In genomic region chr12:24614452-24615075, GRCm38 (mm10) we compare ENCODE assay signal across 24 mouse cellular contexts. TPM values are rescaled to one million over a fixed set of nuclear protein-coding genes. Genes with fewer than 3 reads are reported as not detected.
A peak's percentile ranks its signal among the peaks of the same experiment; 100 is the strongest.
DNase-seq lines count a peak whose midpoint lies in the region; ATAC-seq and TF ChIP-seq lines count a peak whose summit lies in the region.
"Had no signal": no experiment of that assay in that cellular context is flagged by ENCODE, and none has a peak within 500 bp of the region (broad histone marks: within the 10 kb centered on the region; RNA-seq: fewer than 3 reads in every experiment).

No protein-coding gene starts in this region.

- H3K4me3 ChIP-seq in liver, adult 2 months (ENCODE audit: insufficient read depth, low read depth, low read length), result no peak overlapping the region
- no peak overlapping the region for H3K4me3 ChIP-seq in liver, embryonic 12.5 days
- no peak overlapping the region for H3K4me3 ChIP-seq in lung, embryonic 16.5 days (ENCODE audit: low read length)
- H3K4me3 ChIP-seq in intestine, embryonic 16.5 days (ENCODE audit: low read length), result no peak overlapping the region
- no peak overlapping the region for H3K4me3 ChIP-seq in stomach, embryonic 16.5 days (replicated peaks; ENCODE audit: low read length)
- H3K4me3 ChIP-seq: embryonic facial prominence, embryonic 10.5 days; forebrain, embryonic 10.5 days; gastrocnemius, adult 2 months; heart, embryonic 13.5 days had no signal

- no peak overlapping the region for H3K4me2 ChIP-seq in liver, embryonic 12.5 days
- H3K4me2 ChIP-seq in lung, embryonic 16.5 days (ENCODE audit: low read depth, low read length), result no peak overlapping the region
- H3K4me2 ChIP-seq in intestine, embryonic 16.5 days (ENCODE audit: low read depth, low read length), result no peak overlapping the region
- H3K4me2 ChIP-seq in stomach, embryonic 16.5 days (ENCODE audit: low read depth, low read length), result no peak overlapping the region
- H3K4me2 ChIP-seq: heart, embryonic 13.5 days had no signal

- H3K27ac ChIP-seq in liver, adult 2 months (replicated peaks; ENCODE audit: insufficient read depth, low read depth, low read length), result peak overlapping the region; percentile 11; the same call in 1 of the 2 replicates
- no peak overlapping the region for H3K27ac ChIP-seq in liver, embryonic 12.5 days
- no peak overlapping the region for H3K27ac ChIP-seq in lung, embryonic 16.5 days (ENCODE audit: low read length)
- no peak overlapping the region for H3K27ac ChIP-seq in intestine, embryonic 16.5 days (ENCODE audit: low read length)
- peak overlapping the region; percentile 49; the same call in 1 of the 2 replicates for H3K27ac ChIP-seq in stomach, embryonic 16.5 days (ENCODE audit: low read length)
- H3K27ac ChIP-seq: embryonic facial prominence, embryonic 10.5 days; forebrain, embryonic 10.5 days; gastrocnemius, adult 2 months; heart, embryonic 13.5 days had no signal

- ATAC-seq in liver, embryonic 12.5 days, result no peak
- peak; percentile 83 for ATAC-seq in lung, embryonic 16.5 days (ENCODE audit: low read depth)
- peak; percentile 38; the same call in 1 of the 2 replicates for ATAC-seq in intestine, embryonic 16.5 days
- ATAC-seq in stomach, embryonic 16.5 days (ENCODE audit: insufficient read depth, low FRiP score), result peak; percentile 89
- no peak for ATAC-seq in erythroid progenitor cell, adult 5-6 weeks (replicated peaks; ENCODE audit: low FRiP score, poor library complexity, severe bottlenecking)
- ATAC-seq: activated CD4-positive, CD25-positive, alpha-beta regulatory T cell, adult 4 months; forebrain, embryonic 14.5 days; Patski had no signal

- WGBS in liver, adult 2 months, result 63% methylated on average over 17 of the region's 17 CpGs
- WGBS in liver, embryonic 12.5 days (ENCODE audit: insufficient replicate concordance), result 74% methylated on average over 17 of the region's 17 CpGs
- 56% methylated on average over 17 of the region's 17 CpGs for WGBS in lung, embryonic 16.5 days
- 71% methylated on average over 17 of the region's 17 CpGs for WGBS in intestine, embryonic 16.5 days
- WGBS in stomach, embryonic 16.5 days, result 52% methylated on average over 17 of the region's 17 CpGs

- peaks cover 9% of the 10 kb centered on the region for H3K4me1 ChIP-seq in liver, adult 2 months (ENCODE audit: control insufficient read depth, insufficient read depth, low read length)
- H3K4me1 ChIP-seq in liver, embryonic 12.5 days, result no peaks in the 10 kb centered on the region
- H3K4me1 ChIP-seq in lung, embryonic 16.5 days (replicated peaks; ENCODE audit: control insufficient read depth, insufficient read depth, low read length), result no peaks in the 10 kb centered on the region
- no peaks in the 10 kb centered on the region for H3K4me1 ChIP-seq in intestine, embryonic 16.5 days (ENCODE audit: control insufficient read depth, insufficient read depth, low read length)
- H3K4me1 ChIP-seq in stomach, embryonic 16.5 days (ENCODE audit: control insufficient read depth, insufficient read depth, low read length), result no peaks in the 10 kb centered on the region
- H3K4me1 ChIP-seq: embryonic facial prominence, embryonic 10.5 days; forebrain, embryonic 10.5 days; heart, embryonic 13.5 days had no signal

- H3K36me3 ChIP-seq in liver, adult 2 months (ENCODE audit: control insufficient read depth, insufficient read depth, low read length), result no peaks in the 10 kb centered on the region
- no peaks in the 10 kb centered on the region for H3K36me3 ChIP-seq in liver, embryonic 12.5 days
- no peaks in the 10 kb centered on the region for H3K36me3 ChIP-seq in lung, embryonic 16.5 days (ENCODE audit: control insufficient read depth, insufficient read depth, low read length)
- H3K36me3 ChIP-seq in intestine, embryonic 16.5 days (ENCODE audit: control insufficient read depth, insufficient read depth, low read length), result no peaks in the 10 kb centered on the region
- H3K36me3 ChIP-seq in stomach, embryonic 16.5 days (ENCODE audit: control insufficient read depth, insufficient read depth, low read length), result no peaks in the 10 kb centered on the region
- H3K36me3 ChIP-seq: embryonic facial prominence, embryonic 10.5 days; forebrain, embryonic 10.5 days had no signal

- no peak for TF ChIP-seq POLR2A in liver, adult 2 months (IDR thresholded peaks at IDR 0.05; ENCODE audit: extremely low read depth, insufficient read depth, low read length)

- H3K9ac ChIP-seq in liver, adult 2 months (ENCODE audit: low read depth, low read length), result no peak overlapping the region
- no peak overlapping the region for H3K9ac ChIP-seq in liver, embryonic 12.5 days
- H3K9ac ChIP-seq in lung, embryonic 16.5 days (ENCODE audit: low read length), result no peak overlapping the region
- H3K9ac ChIP-seq in intestine, embryonic 16.5 days (ENCODE audit: low read depth, low read length), result no peak overlapping the region
- no peak overlapping the region for H3K9ac ChIP-seq in stomach, embryonic 16.5 days (ENCODE audit: low read length)
- H3K9ac ChIP-seq: heart, embryonic 13.5 days had no signal

- no peaks in the 10 kb centered on the region for H3K9me3 ChIP-seq in liver, embryonic 12.5 days (replicated peaks)
- H3K9me3 ChIP-seq in lung, embryonic 16.5 days (ENCODE audit: control insufficient read depth, low read length), result no peaks in the 10 kb centered on the region
- no peaks in the 10 kb centered on the region for H3K9me3 ChIP-seq in intestine, embryonic 16.5 days (ENCODE audit: control insufficient read depth, low read length)
- H3K9me3 ChIP-seq in stomach, embryonic 16.5 days (replicated peaks; ENCODE audit: control insufficient read depth, low read length), result no peaks in the 10 kb centered on the region
- H3K9me3 ChIP-seq: embryonic facial prominence, embryonic 10.5 days; forebrain, embryonic 10.5 days; heart, embryonic 13.5 days had no signal

- no peaks in the 10 kb centered on the region for H3K27me3 ChIP-seq in liver, adult 2 months (ENCODE audit: control insufficient read depth, insufficient read depth, low read length)
- no peaks in the 10 kb centered on the region for H3K27me3 ChIP-seq in liver, embryonic 12.5 days (replicated peaks)
- no peaks in the 10 kb centered on the region for H3K27me3 ChIP-seq in lung, embryonic 16.5 days (ENCODE audit: control insufficient read depth, insufficient read depth, low read depth, low read length)
- H3K27me3 ChIP-seq in intestine, embryonic 16.5 days (replicated peaks; ENCODE audit: control insufficient read depth, insufficient read depth, low read length), result no peaks in the 10 kb centered on the region
- no peaks in the 10 kb centered on the region for H3K27me3 ChIP-seq in stomach, embryonic 16.5 days (ENCODE audit: control insufficient read depth, insufficient read depth, low read length)
- H3K27me3 ChIP-seq: CH12.LX; heart, embryonic 13.5 days; Patski had no signal

- DNase-seq in liver, adult 2 months (ENCODE audit: extremely low read depth, low read depth, low spot score), result peak; percentile 65
- no peak for DNase-seq in lung, postnatal 36 days
- no peak for DNase-seq in right cerebral cortex, postnatal 10 days (ENCODE audit: low spot score in 2 of 2)
- DNase-seq: adrenal gland, adult 2 months; adrenal gland, postnatal 25 days; cerebellum, adult 18-20 months; cerebellum, adult 9-11 months; cerebellum, postnatal 36 days; gastrocnemius, postnatal 25 days; heart, adult 11 months; heart, postnatal 36 days had no signal

- no peak for TF ChIP-seq CTCF in liver, adult 2 months (IDR thresholded peaks at IDR 0.05; ENCODE audit: low read depth, low read length)

- no peaks in the 10 kb centered on the region for H3K79me2 ChIP-seq in liver, adult 2 months (ENCODE audit: control insufficient read depth, insufficient read depth, low read length)

RNA-seq across cellular contexts. Expression of gene Klf11, which starts 36.5 kb away (rescaled TPM):
- total RNA-seq in liver, adult 2 months (2014; rRNA removed), result 5.9 and 9.9 TPM in 2 replicates
- 2.8 and 3.5 TPM in 2 replicates for polyA plus RNA-seq in liver, adult 2 months (2012; rRNA removed)
- polyA plus RNA-seq in liver, embryonic 12.5 days (2016; fragmentation: Nextera tagmentation; extraction: Ambion mirVana), result 9.2 and 10.6 TPM in 2 replicates
- polyA plus RNA-seq in lung, embryonic 16.5 days (2015; fragmentation: Nextera tagmentation; extraction: Ambion mirVana), result 15.7 and 15.8 TPM in 2 replicates
- polyA plus RNA-seq in intestine, embryonic 16.5 days (2015; fragmentation: Nextera tagmentation; extraction: Ambion mirVana), result 8.1 and 10.0 TPM in 2 replicates
- polyA plus RNA-seq in stomach, embryonic 16.5 days (2015; fragmentation: Nextera tagmentation; extraction: Ambion mirVana), result 12.8 TPM in 2 replicates
- 30.6 and 40.0 TPM in 2 replicates for total RNA-seq in erythroid progenitor cell, adult 5-6 weeks (2015; ENCODE audit: low replicate concordance)
- 46.6 and 52.6 TPM in 2 replicates for total RNA-seq in erythroid progenitor cell, adult 5-6 weeks (2017; ENCODE audit: low replicate concordance)

RNA-seq across cellular contexts. Expression of gene Grhl1, which starts 42.5 kb away (rescaled TPM):
- 0.28 and 0.40 TPM in 2 replicates for total RNA-seq in liver, adult 2 months (2014; rRNA removed)
- 0.17 and 0.42 TPM in 2 replicates for polyA plus RNA-seq in liver, adult 2 months (2012; rRNA removed)
- polyA plus RNA-seq in liver, embryonic 12.5 days (2016; fragmentation: Nextera tagmentation; extraction: Ambion mirVana), result 0.45 and 0.72 TPM in 2 replicates
- polyA plus RNA-seq in lung, embryonic 16.5 days (2015; fragmentation: Nextera tagmentation; extraction: Ambion mirVana), result 4.1 and 4.2 TPM in 2 replicates
- polyA plus RNA-seq in intestine, embryonic 16.5 days (2015; fragmentation: Nextera tagmentation; extraction: Ambion mirVana), result 0.60 and 0.86 TPM in 2 replicates
- 16.3 and 26.5 TPM in 2 replicates for polyA plus RNA-seq in stomach, embryonic 16.5 days (2015; fragmentation: Nextera tagmentation; extraction: Ambion mirVana)
- not detected in 2 replicates for total RNA-seq in erythroid progenitor cell, adult 5-6 weeks (2015; ENCODE audit: low replicate concordance)
- total RNA-seq in erythroid progenitor cell, adult 5-6 weeks (2017; ENCODE audit: low replicate concordance), result not detected in 2 replicates

Comparison
In these comparisons a context has a peak if more than half of its experiments do, and no peak if none do; other contexts are left out.
1. H3K27ac ChIP-seq: peak in liver, adult 2 months (single experiment) and stomach, embryonic 16.5 days (single experiment); none in liver, embryonic 12.5 days (single experiment), lung, embryonic 16.5 days (single experiment) and intestine, embryonic 16.5 days (single experiment).
2. ATAC-seq: peak in lung, embryonic 16.5 days (single experiment), intestine, embryonic 16.5 days (single experiment) and stomach, embryonic 16.5 days (single experiment); none in liver, embryonic 12.5 days (single experiment) and erythroid progenitor cell, adult 5-6 weeks (single experiment).